Mouse (Mus musculus) neural tube, embryonic 11.5 days (tissue): ENCODE measurements around the gene Gga3. TPM values are rescaled to one million over a fixed set of nuclear protein-coding genes. Genes with fewer than 3 reads are reported as not detected.

Experiments used
- ATAC-seq: fragments of 200-750 bp; cut with Nextera tagmentation; 2 replicates; pipeline ENCODE4 v1.8.0; 2017; ENCODE audit warnings: moderate number of reproducible peaks, mild to moderate bottlenecking, moderate TSS enrichment, moderate library complexity; ENCODE audit not compliant: insufficient read depth, low FRiP score, low TSS enrichment
- DNase-seq: peaks from one replicate; pipeline ENCODE4 v3.0.0-alpha.2; 2015; ENCODE audit warnings: low spot score
- H3K27ac ChIP-seq: fragments of 300-500 bp; sonication (generic); 2 replicates; pipeline ENCODE4 v1.5.1; 2014; ENCODE audit warnings: low read depth, mild to moderate bottlenecking, low read length
- H3K27me3 ChIP-seq: fragments of 300-500 bp; sonication (generic); 2 replicates; pipeline ENCODE4 v1.6.1; 2014; ENCODE audit warnings: mild to moderate bottlenecking, low read length, mixed read lengths; ENCODE audit not compliant: control insufficient read depth, insufficient read depth
- H3K36me3 ChIP-seq: fragments of 300-500 bp; sonication (generic); 2 replicates; pipeline ENCODE4 v1.6.1; 2014; ENCODE audit warnings: mild to moderate bottlenecking, low read length, moderate library complexity, mixed read lengths; ENCODE audit not compliant: control insufficient read depth, insufficient read depth
- H3K4me1 ChIP-seq: fragments of 300-500 bp; sonication (generic); 2 replicates; pipeline ENCODE4 v1.6.1; 2014; ENCODE audit warnings: low read length, mixed read lengths; ENCODE audit not compliant: control insufficient read depth, insufficient read depth
- H3K4me2 ChIP-seq: fragments of 300-500 bp; sonication (generic); 2 replicates; pipeline ENCODE4 v1.6.1; 2014; ENCODE audit warnings: low read depth, mild to moderate bottlenecking, moderate library complexity
- H3K4me3 ChIP-seq: fragments of 300-500 bp; sonication (generic); 2 replicates; pipeline ENCODE4 v1.5.1; 2014; ENCODE audit warnings: low read depth, low read length
- H3K9ac ChIP-seq: fragments of 300-500 bp; sonication (generic); 2 replicates; pipeline ENCODE4 v1.6.1; 2014; ENCODE audit warnings: mild to moderate bottlenecking, low read length
- H3K9me3 ChIP-seq: fragments of 300-500 bp; sonication (generic); 2 replicates; pipeline ENCODE4 v1.6.1; 2016; ENCODE audit warnings: low read length; ENCODE audit not compliant: control insufficient read depth
- WGBS: fragments of 180-500 bp; shearing (Covaris S2); extraction: QIAGEN DNeasy Blood & Tissue Kit; methylation state at CpG from one replicate; pipeline ENCODE4 v1.1.7; 2014; 5-methylcytosine and 5-hydroxymethylcytosine counted together
- polyA plus RNA-seq: library from polyadenylated mRNA; unstranded; fragments of >200 nt; fragmentation: Nextera tagmentation; extraction: Ambion mirVana; gene quantifications from 2 replicates; pipeline ENCODE4 v1.2.1, GENCODE M21; 2014

Gga3 gene
- polyA plus RNA-seq, 1 experiment from 2014 or later, result 31.7 TPM

DNA sequence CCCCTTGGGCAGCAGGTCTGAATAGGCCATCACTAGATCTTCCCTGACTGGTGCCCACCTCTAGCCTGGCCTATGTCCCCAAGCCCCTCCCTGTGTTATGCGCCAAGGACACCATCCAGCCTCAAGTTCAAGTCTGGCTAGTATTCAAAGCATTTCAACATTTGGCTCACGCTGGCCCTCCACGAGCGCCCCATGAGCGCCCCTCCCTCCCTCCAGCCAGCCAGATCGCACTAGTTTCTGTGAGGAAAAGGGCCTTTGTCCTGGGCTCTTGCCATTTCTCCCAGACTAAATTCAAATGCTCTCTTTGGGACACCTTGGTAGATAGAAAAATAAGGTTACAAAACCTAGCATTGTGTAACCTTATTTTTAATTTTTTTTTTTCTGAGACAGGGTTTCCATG lies 12.0 kb upstream of the Gga3 start:
- no peaks in the 10 kb centered on the region for H3K27me3 ChIP-seq
- ATAC-seq (no peak), DNase-seq (no peak)
- H3K27ac ChIP-seq, result no peak overlapping the region
- H3K4me2 ChIP-seq, result no peak overlapping the region
- no peaks in the 10 kb centered on the region; the same call in 1 of the 2 replicates for H3K36me3 ChIP-seq
- H3K4me3 ChIP-seq, result no peak overlapping the region
- no peaks in the 10 kb centered on the region; the same call in 1 of the 2 replicates for H3K4me1 ChIP-seq
- no peak overlapping the region for H3K9ac ChIP-seq
- H3K9me3 ChIP-seq, result no peaks in the 10 kb centered on the region
- WGBS, result 89% methylated on average over 6 of the region's 6 CpGs

- H3K4me2 ChIP-seq, result no peak overlapping the region
- WGBS, result 87% methylated on average over 15 of the region's 15 CpGs
- no peak overlapping the region for H3K9ac ChIP-seq
Measured at GRCm38 (mm10) chr11:115615108-115615825, 11.4 kb upstream of the Gga3 start.

GRCm38 (mm10) chr11:115614346-115615107 lies 10.7 kb upstream of the Gga3 start:
- Histone ChIP-seq H3K9me3 (no peaks in the 10 kb centered on the region), H3K4me1 (no peaks in the 10 kb centered on the region; the same call in 1 of the 2 replicates), H3K4me3 (no peak overlapping the region), H3K36me3 (no peaks in the 10 kb centered on the region; the same call in 1 of the 2 replicates), H3K27ac (no peak overlapping the region), H3K27me3 (no peaks in the 10 kb centered on the region), H3K9ac (no peak overlapping the region), H3K4me2 (no peak overlapping the region)
- 85% methylated on average over 10 of the region's 10 CpGs for WGBS
- DNase-seq (no peak), ATAC-seq (no peak)

More at GRCm38 (mm10) chr11:115615108-115615825, 11.4 kb upstream of the Gga3 start:
- DNase-seq, result no peak
- ATAC-seq, result no peak
- Histone ChIP-seq H3K36me3 (no peaks in the 10 kb centered on the region; the same call in 1 of the 2 replicates), H3K4me3 (no peak overlapping the region), H3K9me3 (no peaks in the 10 kb centered on the region), H3K4me1 (no peaks in the 10 kb centered on the region; the same call in 1 of the 2 replicates), H3K27ac (no peak overlapping the region), H3K27me3 (no peaks in the 10 kb centered on the region)

DNA sequence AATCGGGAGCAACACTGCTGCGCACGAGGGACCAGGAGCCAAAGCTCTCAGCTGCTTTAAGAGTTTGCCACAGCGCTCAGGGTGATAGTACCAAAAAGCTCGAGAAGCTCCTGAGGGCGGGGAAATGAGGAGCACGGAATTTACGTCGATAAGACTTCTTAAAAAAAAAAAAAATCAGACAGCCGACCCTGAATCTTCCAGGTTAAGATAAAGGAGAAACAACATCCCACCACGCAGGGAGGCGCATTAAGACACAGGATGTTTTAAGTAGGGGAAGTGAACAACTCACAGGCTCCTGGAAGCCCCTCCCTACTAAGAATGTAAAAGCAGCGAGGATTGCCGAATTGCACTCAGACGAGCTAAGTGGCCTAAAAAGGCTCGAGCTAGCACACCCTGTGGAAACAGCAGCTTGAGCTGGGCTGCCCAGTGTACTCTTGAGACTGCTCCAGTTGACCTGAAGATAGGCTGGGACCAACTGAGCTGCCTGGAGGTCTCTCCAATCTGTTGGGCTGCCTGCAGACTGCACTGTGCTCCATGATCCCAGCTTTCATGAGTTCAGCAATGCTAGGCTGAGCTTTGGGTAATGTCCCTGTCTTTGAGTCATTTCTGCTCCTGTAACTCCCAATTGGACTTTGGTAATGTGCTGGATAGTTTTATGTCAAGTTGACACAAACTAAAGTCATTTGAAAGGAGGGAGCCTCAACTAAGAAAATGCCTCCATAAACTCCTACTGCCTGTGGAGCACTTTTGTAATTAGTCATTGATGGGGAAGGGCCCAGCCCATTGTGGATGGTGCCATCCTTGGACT lies 9.5 kb upstream of the Gga3 start:
- peak overlapping the region; percentile 91 for H3K4me2 ChIP-seq
- no peak overlapping the region for H3K27ac ChIP-seq
- peak overlapping the region; percentile 67; the same call in 1 of the 2 replicates for H3K9ac ChIP-seq
- WGBS, result 0% methylated on average over 16 of the region's 16 CpGs
- H3K36me3 ChIP-seq, result no peaks in the 10 kb centered on the region; the same call in 1 of the 2 replicates
- H3K9me3 ChIP-seq, result no peaks in the 10 kb centered on the region
- H3K27me3 ChIP-seq, result no peaks in the 10 kb centered on the region
- no peak for ATAC-seq
- peak; percentile 13 for DNase-seq
- no peaks in the 10 kb centered on the region; the same call in 1 of the 2 replicates for H3K4me1 ChIP-seq
- H3K4me3 ChIP-seq, result peak overlapping the region; percentile 58

- WGBS, result under 1% methylated on average over 51 of the region's 80 CpGs
- Histone ChIP-seq H3K27me3 (no peaks in the 10 kb centered on the region), H3K36me3 (peaks cover 3% of the 10 kb centered on the region), H3K27ac (peak within 1 kb of the TSS; percentile 56), H3K4me2 (peak within 1 kb of the TSS; percentile 91), H3K4me1 (no peaks in the 10 kb centered on the region; the same call in 1 of the 2 replicates), H3K4me3 (peak within 1 kb of the TSS; percentile 58), H3K9ac (peak within 1 kb of the TSS; percentile 67), H3K9me3 (no peaks in the 10 kb centered on the region)
- DNase-seq, result peak; percentile 87
- ATAC-seq, result peak; percentile 83
Measured at GRCm38 (mm10) chr11:115612410-115613137, 8.7 kb upstream of the Gga3 start, which contains the start of gene Mif4gd. TSS of gene Mif4gd (minus strand) at chr11:115612969.

DNA sequence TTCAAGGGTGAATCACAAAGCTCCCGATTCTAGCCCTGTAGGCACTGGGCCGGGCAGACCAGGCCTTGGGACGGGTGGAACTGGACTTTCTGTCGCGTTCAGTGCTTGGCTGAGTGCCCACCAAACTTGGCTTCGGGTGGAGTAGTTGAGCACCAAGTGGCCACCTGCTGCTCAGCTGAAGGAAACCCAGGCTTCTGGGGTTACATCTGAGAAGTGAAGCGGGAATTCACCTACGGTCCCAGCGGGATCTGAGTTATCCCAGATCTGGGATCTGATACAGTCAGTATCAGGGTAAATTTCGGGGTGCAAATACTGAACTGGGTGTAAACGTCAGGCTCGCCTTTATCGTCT lies 8.2 kb upstream of the Gga3 start:
- Histone ChIP-seq H3K9me3 (no peaks in the 10 kb centered on the region), H3K4me2 (peak overlapping the region; percentile 91), H3K36me3 (peaks cover 7% of the 10 kb centered on the region), H3K4me1 (no peaks in the 10 kb centered on the region; the same call in 1 of the 2 replicates), H3K27me3 (no peaks in the 10 kb centered on the region), H3K4me3 (peak overlapping the region; percentile 58), H3K9ac (peak overlapping the region; percentile 67), H3K27ac (peak overlapping the region; percentile 56)
- 4% methylated on average over 13 of the region's 13 CpGs for whole genome bisulfite sequencing
- no peak; the same call in 1 of the 2 replicates for ATAC-seq
- no peak for DNase-seq

- 72% methylated on average over 6 of the region's 6 CpGs for WGBS
- Histone ChIP-seq H3K27ac (no peak overlapping the region), H3K9ac (no peak overlapping the region; the same call in 1 of the 2 replicates), H3K36me3 (peaks cover 13% of the 10 kb centered on the region), H3K9me3 (no peaks in the 10 kb centered on the region), H3K4me2 (no peak overlapping the region), H3K4me3 (no peak overlapping the region), H3K27me3 (no peaks in the 10 kb centered on the region), H3K4me1 (no peaks in the 10 kb centered on the region; the same call in 1 of the 2 replicates)
- ATAC-seq (no peak), DNase-seq (no peak)
Measured at GRCm38 (mm10) chr11:115611173-115611572, 7.3 kb upstream of the Gga3 start.

GRCm38 (mm10) chr11:115609576-115609975 lies 5.7 kb upstream of the Gga3 start:
- DNase-seq (no peak), ATAC-seq (no peak)
- WGBS, result 70% methylated on average over 3 of the region's 3 CpGs
- Histone ChIP-seq H3K9ac (no peak overlapping the region), H3K27ac (no peak overlapping the region), H3K4me2 (no peak overlapping the region), H3K27me3 (no peaks in the 10 kb centered on the region), H3K36me3 (peaks cover 13% of the 10 kb centered on the region), H3K4me3 (no peak overlapping the region), H3K4me1 (peaks cover 3% of the 10 kb centered on the region; the same call in 1 of the 2 replicates), H3K9me3 (no peaks in the 10 kb centered on the region)
